Comparison of ENCODE assay signal across 17 mouse cellular contexts in genomic region chr3:89752307-89752706, GRCm38 (mm10). TPM values are rescaled to one million over a fixed set of nuclear protein-coding genes. Genes with fewer than 3 reads are reported as not detected.
A peak's percentile ranks its signal among the peaks of the same experiment; 100 is the strongest.
DNase-seq lines count a peak whose midpoint lies in the region; ATAC-seq and TF ChIP-seq lines count a peak whose summit lies in the region.
"Had no signal": no experiment of that assay in that cellular context is flagged by ENCODE, and none has a peak within 500 bp of the region (broad histone marks: within the 10 kb centered on the region; RNA-seq: fewer than 3 reads in every experiment).

No protein-coding gene starts in this region.

- no peak overlapping the region for H3K4me2 ChIP-seq in hindbrain, embryonic 13.5 days
- no peak overlapping the region for H3K4me2 ChIP-seq in hindbrain, embryonic 11.5 days (replicated peaks; ENCODE audit: low read depth, low read length)
- no peak overlapping the region for H3K4me2 ChIP-seq in lung, embryonic 14.5 days
- no peak overlapping the region for H3K4me2 ChIP-seq in stomach, embryonic 14.5 days (replicated peaks; ENCODE audit: low read depth, low read length)
- no peak overlapping the region for H3K4me2 ChIP-seq in stomach, postnatal 0 days (replicated peaks; ENCODE audit: low read depth)
- no peak overlapping the region for H3K4me2 ChIP-seq in stomach, embryonic 15.5 days
- H3K4me2 ChIP-seq in forebrain, embryonic 13.5 days = no peak overlapping the region
- H3K4me2 ChIP-seq: heart, embryonic 12.5 days had no signal

- H3K9ac ChIP-seq in hindbrain, embryonic 13.5 days = no peak overlapping the region
- no peak overlapping the region for H3K9ac ChIP-seq in hindbrain, embryonic 11.5 days (ENCODE audit: low read depth, low read length)
- no peak overlapping the region for H3K9ac ChIP-seq in lung, embryonic 14.5 days
- H3K9ac ChIP-seq in stomach, embryonic 14.5 days (replicated peaks; ENCODE audit: low read depth, low read length) = no peak overlapping the region
- no peak overlapping the region for H3K9ac ChIP-seq in stomach, postnatal 0 days (ENCODE audit: low read length)
- H3K9ac ChIP-seq in stomach, embryonic 15.5 days = no peak overlapping the region
- no peak overlapping the region for H3K9ac ChIP-seq in forebrain, embryonic 13.5 days
- H3K9ac ChIP-seq: heart, embryonic 12.5 days had no signal

- TF ChIP-seq CTCF in lung, embryonic 14.5 days (IDR thresholded peaks at IDR 0.05; ENCODE audit: low read depth) = no peak
- TF ChIP-seq CTCF in lung, adult 2 months (IDR thresholded peaks at IDR 0.05; ENCODE audit: insufficient read depth, low read length) = no peak
- TF ChIP-seq CTCF in stomach, postnatal 0 days (IDR thresholded peaks at IDR 0.05; ENCODE audit: low read depth) = no peak

- H3K4me3 ChIP-seq in hindbrain, embryonic 13.5 days = no peak overlapping the region
- no peak overlapping the region for H3K4me3 ChIP-seq in hindbrain, embryonic 11.5 days (ENCODE audit: low read depth, low read length)
- no peak overlapping the region for H3K4me3 ChIP-seq in lung, embryonic 14.5 days (ENCODE audit: low read depth, low read length)
- no peak overlapping the region for H3K4me3 ChIP-seq in lung, adult 2 months (replicated peaks; ENCODE audit: extremely low read depth, low read depth, low read length)
- no peak overlapping the region for H3K4me3 ChIP-seq in stomach, embryonic 14.5 days (ENCODE audit: low read depth, low read length)
- H3K4me3 ChIP-seq in stomach, postnatal 0 days (ENCODE audit: low read depth, low read length) = no peak overlapping the region
- no peak overlapping the region for H3K4me3 ChIP-seq in stomach, embryonic 15.5 days (replicated peaks)
- no peak overlapping the region for H3K4me3 ChIP-seq in forebrain, embryonic 13.5 days
- H3K4me3 ChIP-seq: forebrain, embryonic 10.5 days; heart, embryonic 12.5 days; megakaryocyte, embryonic 14.5 days had no signal

- no peaks in the 10 kb centered on the region for H3K9me3 ChIP-seq in hindbrain, embryonic 13.5 days
- H3K9me3 ChIP-seq in hindbrain, embryonic 11.5 days (ENCODE audit: control insufficient read depth, low read length) = no peaks in the 10 kb centered on the region
- H3K9me3 ChIP-seq in lung, embryonic 14.5 days (ENCODE audit: low read depth, low read length) = no peaks in the 10 kb centered on the region
- H3K9me3 ChIP-seq in stomach, embryonic 14.5 days (ENCODE audit: control insufficient read depth, low read depth, low read length) = no peaks in the 10 kb centered on the region
- no peaks in the 10 kb centered on the region for H3K9me3 ChIP-seq in stomach, postnatal 0 days (ENCODE audit: control insufficient read depth, low read length)
- no peaks in the 10 kb centered on the region for H3K9me3 ChIP-seq in stomach, embryonic 15.5 days
- no peaks in the 10 kb centered on the region for H3K9me3 ChIP-seq in forebrain, embryonic 13.5 days (replicated peaks)
- H3K9me3 ChIP-seq: forebrain, embryonic 10.5 days; heart, embryonic 12.5 days; megakaryocyte, embryonic 14.5 days had no signal

- DNase-seq in hindbrain, embryonic 11.5 days (ENCODE audit: low spot score) = no peak
- DNase-seq in lung, embryonic 14.5 days = peak; percentile 63
- no peak for DNase-seq in lung, adult 2 months
- DNase-seq in stomach, postnatal 0 days (ENCODE audit: low spot score) = no peak
- DNase-seq: cerebellum, adult 9-10 months; gastrocnemius, postnatal 14 days; kidney, postnatal 36 days; liver; retina, postnatal 1 day; thymus, postnatal 14 days had no signal

- H3K36me3 ChIP-seq in hindbrain, embryonic 13.5 days = peaks cover 97% of the 10 kb centered on the region
- peaks cover 8% of the 10 kb centered on the region; the same call in 1 of the 2 replicates for H3K36me3 ChIP-seq in hindbrain, embryonic 11.5 days (ENCODE audit: control insufficient read depth, insufficient read depth, low read length)
- H3K36me3 ChIP-seq in lung, embryonic 14.5 days (ENCODE audit: insufficient read depth) = peaks cover 40% of the 10 kb centered on the region
- H3K36me3 ChIP-seq in stomach, embryonic 14.5 days (ENCODE audit: control insufficient read depth, insufficient read depth, low read length) = peaks cover 16% of the 10 kb centered on the region
- H3K36me3 ChIP-seq in stomach, postnatal 0 days (ENCODE audit: control insufficient read depth, insufficient read depth, low read length) = peaks cover 15% of the 10 kb centered on the region; the same call in 1 of the 2 replicates
- peaks cover 11% of the 10 kb centered on the region; the same call in 1 of the 2 replicates for H3K36me3 ChIP-seq in stomach, embryonic 15.5 days
- H3K36me3 ChIP-seq in forebrain, embryonic 13.5 days (ENCODE audit: poor library complexity, severe bottlenecking) = peaks cover 96% of the 10 kb centered on the region

- WGBS in hindbrain, embryonic 13.5 days = 38% methylated on average over 1 of the region's 1 CpGs
- 89% methylated on average over 1 of the region's 1 CpGs for whole genome bisulfite sequencing in hindbrain, embryonic 11.5 days
- WGBS in lung, embryonic 14.5 days = 9% methylated on average over 1 of the region's 1 CpGs
- WGBS in lung, adult 2 months = 14% methylated on average over 1 of the region's 1 CpGs
- 8% methylated on average over 1 of the region's 1 CpGs for WGBS in stomach, embryonic 14.5 days
- 21% methylated on average over 1 of the region's 1 CpGs for WGBS in stomach, postnatal 0 days
- WGBS in stomach, embryonic 15.5 days = 11% methylated on average over 1 of the region's 1 CpGs
- 57% methylated on average over 1 of the region's 1 CpGs for WGBS in forebrain, embryonic 13.5 days

- peaks cover 14% of the 10 kb centered on the region; the same call in 1 of the 2 replicates for H3K4me1 ChIP-seq in hindbrain, embryonic 13.5 days (replicated peaks)
- H3K4me1 ChIP-seq in hindbrain, embryonic 11.5 days (replicated peaks; ENCODE audit: control insufficient read depth, insufficient read depth, low read length) = no peaks in the 10 kb centered on the region
- H3K4me1 ChIP-seq in lung, embryonic 14.5 days (ENCODE audit: insufficient read depth) = no peaks in the 10 kb centered on the region
- no peaks in the 10 kb centered on the region for H3K4me1 ChIP-seq in lung, adult 2 months (ENCODE audit: control insufficient read depth, insufficient read depth, low read length)
- peaks cover 12% of the 10 kb centered on the region; the same call in 1 of the 2 replicates for H3K4me1 ChIP-seq in stomach, embryonic 14.5 days (ENCODE audit: control insufficient read depth, insufficient read depth, low read length)
- no peaks in the 10 kb centered on the region for H3K4me1 ChIP-seq in stomach, postnatal 0 days (replicated peaks; ENCODE audit: control insufficient read depth, insufficient read depth)
- H3K4me1 ChIP-seq in stomach, embryonic 15.5 days = no peaks in the 10 kb centered on the region
- 0 out of 2 replicates have a peak, but pooled peaks cover 6% of the 10 kb centered on the region for H3K4me1 ChIP-seq in forebrain, embryonic 13.5 days

- ATAC-seq in hindbrain, embryonic 13.5 days (ENCODE audit: low FRiP score) = no peak
- ATAC-seq in hindbrain, embryonic 11.5 days (ENCODE audit: low FRiP score) = no peak
- peak; percentile 56; the same call in 1 of the 2 replicates for ATAC-seq in lung, embryonic 14.5 days (ENCODE audit: insufficient read depth)
- peak; percentile 61 for ATAC-seq in stomach, embryonic 14.5 days (ENCODE audit: insufficient number of reproducible peaks, insufficient read depth, low FRiP score, low read depth)
- no peak for ATAC-seq in stomach, postnatal 0 days (ENCODE audit: low FRiP score, low TSS enrichment)
- ATAC-seq in stomach, embryonic 15.5 days (ENCODE audit: insufficient read depth, low FRiP score, low read depth) = 0 out of 2 replicates have a peak, but pooled peaks have one; percentile 27
- no peak for ATAC-seq in forebrain, embryonic 13.5 days

- no peak for TF ChIP-seq POLR2A in lung, adult 2 months (IDR thresholded peaks at IDR 0.05; ENCODE audit: borderline replicate concordance, extremely low read depth, low read depth, low read length)

- 0 out of 2 replicates have a peak overlapping the region, but pooled peaks have one; percentile 9 for H3K27ac ChIP-seq in hindbrain, embryonic 13.5 days
- no peak overlapping the region for H3K27ac ChIP-seq in hindbrain, embryonic 11.5 days (ENCODE audit: low read depth, low read length)
- no peak overlapping the region for H3K27ac ChIP-seq in lung, embryonic 14.5 days (ENCODE audit: low read depth)
- no peak overlapping the region for H3K27ac ChIP-seq in stomach, embryonic 14.5 days (ENCODE audit: low read length)
- H3K27ac ChIP-seq in stomach, postnatal 0 days (replicated peaks) = no peak overlapping the region
- no peak overlapping the region for H3K27ac ChIP-seq in stomach, embryonic 15.5 days
- H3K27ac ChIP-seq in forebrain, embryonic 13.5 days = no peak overlapping the region
- H3K27ac ChIP-seq: forebrain, embryonic 10.5 days had no signal

- no peak for TF ChIP-seq EP300 in stomach, postnatal 0 days (optimal IDR thresholded peaks at IDR 0.05)

- no peaks in the 10 kb centered on the region for H3K27me3 ChIP-seq in hindbrain, embryonic 13.5 days
- no peaks in the 10 kb centered on the region for H3K27me3 ChIP-seq in hindbrain, embryonic 11.5 days (ENCODE audit: control insufficient read depth, insufficient read depth, low read length)
- no peaks in the 10 kb centered on the region for H3K27me3 ChIP-seq in lung, embryonic 14.5 days (ENCODE audit: insufficient read depth, low read length)
- no peaks in the 10 kb centered on the region for H3K27me3 ChIP-seq in stomach, embryonic 14.5 days (ENCODE audit: control insufficient read depth, insufficient read depth, low read length)
- no peaks in the 10 kb centered on the region for H3K27me3 ChIP-seq in stomach, postnatal 0 days (ENCODE audit: control insufficient read depth, insufficient read depth, low read length)
- H3K27me3 ChIP-seq in stomach, embryonic 15.5 days (replicated peaks) = no peaks in the 10 kb centered on the region
- H3K27me3 ChIP-seq in forebrain, embryonic 13.5 days = no peaks in the 10 kb centered on the region
- H3K27me3 ChIP-seq: heart, embryonic 12.5 days had no signal

RNA-seq across cellular contexts. Expression of gene Chrnb2, which starts 12.1 kb away (rescaled TPM):
- polyA plus RNA-seq in hindbrain, embryonic 13.5 days (2015; fragmentation: Nextera tagmentation; extraction: Ambion mirVana) = 28.1 and 30.7 TPM in 2 replicates
- polyA plus RNA-seq in hindbrain, embryonic 11.5 days (2014; fragmentation: Nextera tagmentation; extraction: Ambion mirVana) = 12.0 and 17.7 TPM in 2 replicates
- 0.47 and 0.63 TPM in 2 replicates for polyA plus RNA-seq in lung, embryonic 14.5 days (2014; fragmentation: Nextera tagmentation; extraction: Ambion mirVana)
- 0.60 and 0.70 TPM in 2 replicates for polyA plus RNA-seq in lung, adult 2 months (2012; rRNA removed)
- 1.9 and 2.5 TPM in 2 replicates for polyA plus RNA-seq in stomach, embryonic 14.5 days (2014; fragmentation: Nextera tagmentation; extraction: Ambion mirVana)
- 0.68 and 0.81 TPM in 2 replicates for polyA plus RNA-seq in stomach, postnatal 0 days (2015; fragmentation: Nextera tagmentation; extraction: Ambion mirVana)
- 1.4 and 1.6 TPM in 2 replicates for polyA plus RNA-seq in stomach, embryonic 15.5 days (2015; fragmentation: Nextera tagmentation; extraction: Ambion mirVana)
- 18.6 and 20.6 TPM in 2 replicates for polyA plus RNA-seq in forebrain, embryonic 13.5 days (2015; fragmentation: Nextera tagmentation; extraction: Ambion mirVana)

RNA-seq across cellular contexts. Expression of gene Ube2q1, which starts 21.1 kb away (rescaled TPM):
- 13.5 and 14.4 TPM in 2 replicates for polyA plus RNA-seq in hindbrain, embryonic 13.5 days (2015; fragmentation: Nextera tagmentation; extraction: Ambion mirVana)
- polyA plus RNA-seq in hindbrain, embryonic 11.5 days (2014; fragmentation: Nextera tagmentation; extraction: Ambion mirVana) = 21.9 and 24.9 TPM in 2 replicates
- polyA plus RNA-seq in lung, embryonic 14.5 days (2014; fragmentation: Nextera tagmentation; extraction: Ambion mirVana) = 21.7 and 22.8 TPM in 2 replicates
- polyA plus RNA-seq in lung, adult 2 months (2012; rRNA removed) = 24.4 and 25.2 TPM in 2 replicates
- polyA plus RNA-seq in stomach, embryonic 14.5 days (2014; fragmentation: Nextera tagmentation; extraction: Ambion mirVana) = 21.8 and 22.0 TPM in 2 replicates
- 6.4 and 6.5 TPM in 2 replicates for polyA plus RNA-seq in stomach, postnatal 0 days (2015; fragmentation: Nextera tagmentation; extraction: Ambion mirVana)
- polyA plus RNA-seq in stomach, embryonic 15.5 days (2015; fragmentation: Nextera tagmentation; extraction: Ambion mirVana) = 11.2 and 11.7 TPM in 2 replicates
- polyA plus RNA-seq in forebrain, embryonic 13.5 days (2015; fragmentation: Nextera tagmentation; extraction: Ambion mirVana) = 14.1 and 15.4 TPM in 2 replicates

RNA-seq across cellular contexts. Expression of gene Adar, which starts 37.5 kb away (rescaled TPM):
- polyA plus RNA-seq in hindbrain, embryonic 13.5 days (2015; fragmentation: Nextera tagmentation; extraction: Ambion mirVana) = 19.8 and 23.1 TPM in 2 replicates
- 15.1 and 16.4 TPM in 2 replicates for polyA plus RNA-seq in hindbrain, embryonic 11.5 days (2014; fragmentation: Nextera tagmentation; extraction: Ambion mirVana)
- 12.4 and 12.8 TPM in 2 replicates for polyA plus RNA-seq in lung, embryonic 14.5 days (2014; fragmentation: Nextera tagmentation; extraction: Ambion mirVana)
- polyA plus RNA-seq in lung, adult 2 months (2012; rRNA removed) = 23.4 and 31.2 TPM in 2 replicates
- polyA plus RNA-seq in stomach, embryonic 14.5 days (2014; fragmentation: Nextera tagmentation; extraction: Ambion mirVana) = 15.3 and 16.6 TPM in 2 replicates
- 8.5 and 8.8 TPM in 2 replicates for polyA plus RNA-seq in stomach, postnatal 0 days (2015; fragmentation: Nextera tagmentation; extraction: Ambion mirVana)
- polyA plus RNA-seq in stomach, embryonic 15.5 days (2015; fragmentation: Nextera tagmentation; extraction: Ambion mirVana) = 10.3 and 13.3 TPM in 2 replicates
- polyA plus RNA-seq in forebrain, embryonic 13.5 days (2015; fragmentation: Nextera tagmentation; extraction: Ambion mirVana) = 15.6 and 19.0 TPM in 2 replicates

Comparison
In these comparisons a context has a peak if more than half of its experiments do, and no peak if none do; other contexts are left out.
1. ATAC-seq: peak in lung, embryonic 14.5 days (single experiment), stomach, embryonic 14.5 days (single experiment) and stomach, embryonic 15.5 days (single experiment); none in hindbrain, embryonic 13.5 days (single experiment), hindbrain, embryonic 11.5 days (single experiment), stomach, postnatal 0 days (single experiment) and forebrain, embryonic 13.5 days (single experiment).